Mouse (Mus musculus): ENCODE measurements at regions not wholly inside any gene's neighbourhood (a gene's known extent, or its start where the extent isn't known, plus 50 kb on each side); places are given as distances from the start of the nearest gene placed in this dataset.

DNA sequence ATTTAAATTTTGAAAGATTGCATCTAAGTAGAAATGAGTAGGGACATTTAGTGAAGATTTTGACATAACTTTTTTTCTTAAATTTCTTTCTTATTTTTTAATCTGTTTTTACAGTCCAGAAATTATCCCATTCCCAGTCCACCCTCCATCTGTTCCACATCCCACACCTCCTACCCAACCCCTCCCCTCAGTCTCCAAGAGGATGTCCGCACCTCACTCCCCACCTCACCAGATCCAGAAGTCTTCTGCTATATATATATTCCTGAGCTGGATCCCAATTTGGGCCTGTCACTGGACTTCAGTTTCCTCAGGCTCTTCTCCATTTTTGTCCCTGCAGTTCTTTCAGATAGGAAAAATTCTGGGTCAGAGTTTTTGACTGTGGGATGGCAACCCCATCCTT, 3879.6 kb upstream of the Gm7489 start:
- no peak for DNase-seq (ENCODE audit: low read depth, low spot score)

DNA sequence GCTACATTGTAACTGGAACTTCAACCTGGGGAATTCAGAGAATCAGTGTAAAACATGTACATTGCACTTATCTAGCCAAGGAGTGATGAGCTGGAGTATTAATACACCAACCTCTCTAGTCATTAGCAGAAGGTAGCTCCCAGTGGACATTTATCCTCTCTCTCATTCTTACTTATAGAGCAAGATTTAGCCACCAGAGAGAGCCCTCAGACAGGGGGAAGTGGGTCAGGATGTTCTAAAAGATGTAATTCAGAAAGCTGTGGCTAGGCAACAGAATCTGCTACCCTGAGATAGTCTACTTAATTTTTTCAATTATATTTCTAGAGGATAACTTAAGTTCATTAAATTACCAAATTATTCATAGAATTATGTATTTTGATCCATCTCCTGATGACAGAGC, 3838.1 kb upstream of the Gm7489 start:
- DNase-seq (ENCODE audit: low read depth, low spot score), result no peak

GRCm38 (mm10) chr15:50053468-50053867, 3831.2 kb upstream of the Gm7489 start:
- DNase-seq (ENCODE audit: low read depth, low spot score), result peak; percentile 8

GRCm38 (mm10) chr15:50053892-50054291, 3830.8 kb upstream of the Gm7489 start:
- no peak for DNase-seq (ENCODE audit: low read depth, low spot score)

- no peak for DNase-seq (ENCODE audit: low read depth, low spot score)
Observed at GRCm38 (mm10) chr15:50078246-50078645, 3806.5 kb upstream of the Gm7489 start.

DNA sequence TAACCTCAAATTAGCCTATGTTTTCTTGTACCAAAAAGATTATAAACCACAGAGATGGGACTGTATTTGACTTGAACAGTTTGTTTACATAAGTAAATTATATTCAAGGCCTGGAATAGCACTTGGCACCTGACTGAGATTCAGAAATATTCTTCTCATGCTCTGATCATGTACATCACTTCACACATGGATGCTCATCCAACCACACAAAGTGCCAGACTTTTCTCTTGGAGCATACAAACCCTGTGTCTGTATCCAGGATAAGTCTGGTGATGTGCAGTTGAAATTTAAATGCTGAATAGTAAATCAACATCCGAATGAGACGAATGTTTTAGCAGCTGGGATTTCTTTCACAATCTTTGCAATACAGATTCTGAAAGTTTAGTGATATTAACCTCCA, 3802.3 kb upstream of the Gm7489 start:
- no peak for DNase-seq (ENCODE audit: low read depth, low spot score)

DNA sequence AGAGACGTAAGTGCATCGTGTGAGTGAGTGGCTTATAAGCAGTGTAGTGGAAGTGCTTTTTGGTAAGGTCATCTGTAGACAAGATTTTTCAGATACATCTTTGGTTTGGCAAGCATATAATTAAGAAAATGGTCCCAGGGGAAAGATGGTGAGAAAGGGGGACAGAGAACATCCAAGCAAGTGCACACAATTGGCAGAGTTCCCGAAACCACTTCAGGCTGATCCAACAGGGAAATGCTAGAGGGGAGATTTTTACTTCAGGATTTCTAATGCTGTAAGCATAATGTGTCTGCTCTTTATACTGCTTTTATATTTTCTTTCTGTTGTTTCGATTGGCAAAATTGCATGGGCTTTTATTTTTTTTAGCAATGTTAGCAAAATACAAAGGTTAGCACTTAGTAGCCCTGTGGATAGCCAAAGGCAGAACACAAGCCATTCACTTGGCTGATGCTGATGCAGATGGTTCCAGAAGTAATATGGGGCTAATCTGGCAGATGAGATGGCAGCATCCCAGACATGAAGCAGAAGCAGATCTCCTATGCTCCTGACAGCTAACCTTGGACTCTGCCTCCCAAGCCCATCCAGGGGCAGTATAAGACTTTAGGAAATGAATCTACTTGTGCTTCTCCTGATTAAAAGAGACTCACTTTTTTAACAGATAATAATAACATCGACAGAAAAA, 3782.0 kb upstream of the Gm7489 start:
- no peak for DNase-seq (ENCODE audit: low read depth, low spot score)

GRCm38 (mm10) chr15:50108913-50109312, 3775.8 kb upstream of the Gm7489 start:
- DNase-seq (ENCODE audit: low read depth, low spot score), result no peak

DNA sequence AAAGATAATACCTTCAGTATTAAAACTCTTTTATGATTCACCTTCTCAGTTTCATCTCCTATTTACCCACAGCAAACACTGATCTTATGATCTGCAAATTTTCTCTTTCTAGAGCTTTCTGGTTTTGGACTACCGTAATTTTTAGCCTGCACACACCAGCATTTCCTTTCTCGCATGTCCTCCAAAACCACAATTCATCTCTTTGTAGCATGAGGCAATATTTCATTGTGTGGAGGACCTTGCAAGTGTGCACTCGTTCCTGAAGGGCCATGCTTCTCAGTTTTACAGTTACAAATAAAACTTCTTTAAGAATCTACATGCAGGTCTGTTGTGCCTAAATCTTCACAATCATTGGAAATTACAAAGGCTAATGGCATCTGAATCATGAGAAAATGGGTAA, 3730.8 kb upstream of the Gm7489 start:
- DNase-seq (ENCODE audit: low read depth, low spot score), result no peak

DNA sequence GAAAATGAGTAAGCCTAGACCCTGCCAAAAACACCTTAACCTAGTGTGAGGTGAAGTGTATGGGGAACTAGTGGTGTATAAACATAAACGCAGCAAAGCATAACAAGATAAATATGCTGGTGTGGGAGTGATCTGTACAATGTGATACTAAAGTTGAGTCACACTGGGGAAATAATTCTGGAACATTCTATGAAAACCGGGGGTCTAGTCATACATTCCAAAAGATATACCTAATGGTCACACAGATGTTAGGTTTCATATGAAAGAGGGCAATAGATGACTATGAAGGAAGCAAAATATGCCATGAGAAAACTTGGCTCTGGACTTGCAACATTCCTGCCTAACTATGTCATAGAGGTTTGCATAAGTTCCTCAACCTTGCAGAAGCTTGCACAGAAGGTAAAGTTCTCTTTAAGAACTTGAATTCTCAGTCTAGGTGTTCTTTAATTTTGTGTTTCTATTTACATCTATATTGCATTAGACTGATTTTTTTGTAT, 3712.4 kb upstream of the Gm7489 start:
- DNase-seq (ENCODE audit: low read depth, low spot score), result no peak

DNA sequence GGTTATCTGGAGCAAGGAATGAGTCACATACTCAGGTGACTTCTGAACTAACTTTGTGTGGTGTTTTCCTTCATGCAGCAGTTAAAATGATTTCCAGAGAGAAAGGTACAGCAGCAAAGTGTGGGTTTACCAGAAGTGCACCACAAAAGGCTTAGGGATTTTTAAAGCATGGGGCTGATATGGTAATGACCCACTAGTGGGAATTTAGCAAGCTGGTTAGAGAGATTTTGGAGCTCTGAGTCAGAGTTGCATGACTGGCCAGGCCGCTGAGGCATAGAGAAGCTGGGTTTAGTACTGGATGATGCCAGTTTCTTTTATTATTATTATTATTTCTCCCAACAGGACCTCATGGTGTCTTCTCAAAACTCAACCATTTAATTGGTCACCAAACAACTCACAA, 3701.5 kb upstream of the Gm7489 start:
- no peak for DNase-seq (ENCODE audit: low read depth, low spot score)

Data from forelimb bud, embryonic 11.5 days (tissue).